Mouse (Mus musculus) spleen, adult 2 months (tissue): ENCODE results near the gene Fem1a. TPM values are rescaled to one million over a fixed set of nuclear protein-coding genes. Genes with fewer than 3 reads are reported as not detected.

Source experiments
- DNase-seq, 2 experiments: peaks; one replicate each; pipeline versions ENCODE4 v3.0.0 to v3.0.0-alpha.2; 2012 to 2021; ENCODE audit warnings: low spot score in 2 of 2, low read depth in 1 of 2
- H3K27ac ChIP-seq: fragments of 200-500 bp; 2 replicates; pipeline ENCODE4 v1.5.1; 2012; ENCODE audit warnings: low read length, inconsistent platforms; ENCODE audit not compliant: insufficient read depth
- H3K27me3 ChIP-seq: fragments of 200-500 bp; 2 replicates; pipeline ENCODE4 v1.6.1; 2012; ENCODE audit warnings: mild to moderate bottlenecking, moderate library complexity, low read length, inconsistent platforms; ENCODE audit not compliant: control insufficient read depth, insufficient read depth
- H3K36me3 ChIP-seq: fragments of 200-500 bp; 2 replicates; pipeline ENCODE4 v1.6.1; 2012; ENCODE audit warnings: mild to moderate bottlenecking, low read length, inconsistent platforms; ENCODE audit not compliant: control insufficient read depth, insufficient read depth
- H3K4me1 ChIP-seq: fragments of 200-500 bp; 2 replicates; pipeline ENCODE4 v1.6.1; 2011; ENCODE audit warnings: inconsistent platforms; ENCODE audit not compliant: control insufficient read depth, insufficient read depth, insufficient read length
- H3K4me3 ChIP-seq: fragments of 200-500 bp; 2 replicates; pipeline ENCODE4 v1.5.1; 2011; ENCODE audit warnings: mild to moderate bottlenecking, inconsistent platforms; ENCODE audit not compliant: insufficient read depth, insufficient read length; ENCODE audit errors: extremely low read depth
- CTCF ChIP-seq: fragments of 200-500 bp; IDR thresholded peaks from 2 replicates; pipeline ENCODE4 v1.5.1; 2011; ENCODE audit warnings: mild to moderate bottlenecking, inconsistent platforms; ENCODE audit not compliant: insufficient read depth, insufficient read length, insufficient replicate concordance; ENCODE audit errors: extremely low read depth
- POLR2A ChIP-seq: fragments of 200-500 bp; IDR thresholded peaks from 2 replicates; pipeline ENCODE4 v1.6.1; 2011; ENCODE audit warnings: low read depth, low read length, inconsistent platforms
- WGBS: fragments of 180-500 bp; shearing (Covaris S2); methylation state at CpG from one replicate; pipeline ENCODE4 v1.1.7; 2018; 5-methylcytosine and 5-hydroxymethylcytosine counted together
- polyA plus RNA-seq: library from polyadenylated mRNA; depleted of rRNA; stranded (reverse); fragments of >200 nt; gene quantifications from 2 replicates; pipeline ENCODE4 v1.2.3, GENCODE M21; 2012; rRNA removed

The Fem1a gene
- polyA plus RNA-seq, 1 experiment = 21.1 TPM

DNA sequence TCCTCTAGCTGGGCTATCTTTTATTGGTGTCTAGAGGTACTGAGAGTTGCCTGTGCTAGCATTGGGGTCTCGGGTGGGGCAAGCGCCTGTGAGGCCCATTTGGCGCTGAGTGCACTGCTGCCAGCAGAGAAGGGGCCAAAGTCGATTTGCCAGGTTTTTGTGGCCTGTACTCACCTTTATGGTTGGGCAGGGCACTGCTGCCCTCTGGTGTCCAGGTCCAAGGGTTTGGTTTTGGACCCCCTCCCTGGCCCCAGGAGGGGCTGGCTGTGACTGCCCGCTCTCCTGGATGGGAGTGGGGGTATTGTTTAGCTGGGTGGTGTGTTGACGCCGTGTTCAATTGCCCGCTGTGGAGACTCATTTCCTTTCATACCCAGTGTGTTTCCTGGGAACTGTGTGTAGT lies 49.2 kb downstream of the Fem1a start:
- Histone ChIP-seq H3K27me3 (no peaks in the 10 kb centered on the region), H3K4me3 (no peak overlapping the region), H3K27ac (no peak overlapping the region), H3K36me3 (no peaks in the 10 kb centered on the region), H3K4me1 (peaks cover 9% of the 10 kb centered on the region; the same call in 1 of the 2 replicates)
- 76% methylated on average over 8 of the region's 8 CpGs for WGBS
- TF ChIP-seq POLR2A = no peak
- TF ChIP-seq CTCF = no peak
- DNase-seq = no peak

DNA sequence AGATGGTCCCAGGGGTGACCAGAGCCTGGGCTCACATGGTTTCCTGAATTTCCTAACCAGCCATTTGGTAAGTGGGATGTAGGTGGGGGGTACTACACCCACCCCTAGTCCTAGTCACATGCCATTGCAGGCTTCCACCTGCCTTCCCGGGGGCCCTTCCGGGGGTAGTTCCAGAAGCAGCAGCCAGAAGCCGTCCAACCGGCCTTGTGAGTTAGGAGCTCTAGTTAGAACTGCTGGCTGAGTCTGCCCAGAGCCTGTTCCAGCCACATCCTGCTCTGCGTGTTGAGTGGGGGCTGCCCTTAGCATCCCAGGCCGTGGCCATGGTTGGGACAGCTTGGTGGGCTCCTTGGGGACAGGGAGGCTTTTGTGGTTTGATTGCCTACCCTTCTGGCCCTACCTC lies 51.5 kb downstream of the Fem1a start:
- H3K4me1 ChIP-seq = peaks cover 9% of the 10 kb centered on the region; the same call in 1 of the 2 replicates
- no peak for TF ChIP-seq CTCF
- no peak overlapping the region for H3K4me3 ChIP-seq
- H3K27me3 ChIP-seq = no peaks in the 10 kb centered on the region
- no peak overlapping the region for H3K27ac ChIP-seq
- no peak for DNase-seq
- 61% methylated on average over 6 of the region's 6 CpGs for WGBS
- H3K36me3 ChIP-seq = no peaks in the 10 kb centered on the region

DNA sequence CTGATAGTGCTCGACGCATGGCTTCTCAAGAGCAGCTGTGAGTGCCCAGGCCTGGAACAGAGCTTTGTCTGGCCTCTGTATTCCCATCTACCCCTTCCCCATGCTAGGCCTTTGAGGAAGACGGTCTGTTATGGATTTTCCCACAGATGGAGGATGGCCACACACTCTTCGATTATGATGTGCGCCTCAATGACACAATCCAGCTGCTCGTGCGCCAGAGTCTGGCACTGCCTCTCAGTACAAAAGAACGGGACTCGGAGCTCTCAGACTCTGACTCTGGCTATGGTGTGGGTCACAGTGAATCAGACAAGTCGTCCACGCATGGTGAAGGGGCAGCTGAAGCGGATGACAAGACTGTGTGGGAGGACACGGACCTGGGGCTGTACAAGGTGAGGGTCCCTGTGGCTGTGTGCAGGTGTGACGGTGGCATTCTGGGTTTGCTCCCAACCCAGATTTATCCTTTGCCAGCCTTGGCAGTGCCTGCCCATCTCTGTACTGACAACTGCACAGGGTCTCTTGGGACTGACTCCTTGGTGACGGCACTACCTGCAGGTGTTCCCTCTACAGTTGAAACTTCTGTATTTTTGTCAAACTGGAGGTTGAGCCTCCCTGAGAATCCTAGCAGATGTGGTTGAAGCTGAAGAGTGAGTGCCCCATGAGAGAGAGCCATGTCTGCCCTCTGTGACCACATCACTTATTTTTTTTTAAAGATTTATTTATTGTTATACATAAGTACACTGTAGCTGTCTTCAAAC lies 52.8 kb downstream of the Fem1a start:
- no peaks in the 10 kb centered on the region for H3K36me3 ChIP-seq
- WGBS = 54% methylated on average over 15 of the region's 15 CpGs

More for the DNA sequence above, 52.8 kb downstream of the Fem1a start:
- H3K27ac ChIP-seq = no peak overlapping the region
- no peak for TF ChIP-seq POLR2A
- no peak for TF ChIP-seq CTCF
- H3K4me3 ChIP-seq = no peak overlapping the region
- no peak for DNase-seq
- H3K4me1 ChIP-seq = peaks cover 7% of the 10 kb centered on the region; the same call in 1 of the 2 replicates
- no peaks in the 10 kb centered on the region for H3K27me3 ChIP-seq

Other genes starting within 250 kb of the Fem1a start
- 72.3 and 80.8 TPM in 2 replicates for gene Sh3gl1, start 220.2 kb upstream of the Fem1a start, polyA plus RNA-seq
- gene Chaf1a, start 216.4 kb upstream of the Fem1a start, polyA plus RNA-seq = 2.8 and 4.3 TPM in 2 replicates
- 45.3 and 56.4 TPM in 2 replicates for gene Ubxn6, start 181.8 kb upstream of the Fem1a start, polyA plus RNA-seq
- gene Hdgfl2, start 177.2 kb upstream of the Fem1a start, polyA plus RNA-seq = 42.3 and 52.3 TPM in 2 replicates
- 2.3 and 3.0 TPM in 2 replicates for gene Plin4, start 147.0 kb upstream of the Fem1a start, polyA plus RNA-seq
- gene Plin5, start 139.2 kb upstream of the Fem1a start, polyA plus RNA-seq = 0.30 and 0.36 TPM in 2 replicates
- 56.0 and 79.2 TPM in 2 replicates for gene Lrg1, start 134.8 kb upstream of the Fem1a start, polyA plus RNA-seq
- 9.1 and 11.8 TPM in 2 replicates for gene Sema6b, start 116.5 kb upstream of the Fem1a start, polyA plus RNA-seq
- 6.6 and 7.3 TPM in 2 replicates for gene Tnfaip8l1, start 94.3 kb upstream of the Fem1a start, polyA plus RNA-seq
- 27.5 and 36.4 TPM in 2 replicates for gene Mydgf, start 72.9 kb upstream of the Fem1a start, polyA plus RNA-seq
- gene Dpp9, start 37.9 kb upstream of the Fem1a start, polyA plus RNA-seq = 34.4 and 46.4 TPM in 2 replicates
- gene Ticam1, start 20.0 kb downstream of the Fem1a start, polyA plus RNA-seq = 20.5 and 21.6 TPM in 2 replicates
- gene Plin3, start 36.1 kb downstream of the Fem1a start, polyA plus RNA-seq = 13.4 and 17.3 TPM in 2 replicates
- gene Arrdc5, start 43.5 kb downstream of the Fem1a start, polyA plus RNA-seq = 0.12 TPM in 1 of 2 replicates, not detected in the other
- 16.5 and 23.9 TPM in 2 replicates for gene Uhrf1, start 46.5 kb downstream of the Fem1a start, polyA plus RNA-seq
- 37.1 and 46.7 TPM in 2 replicates for gene Kdm4b, start 69.3 kb downstream of the Fem1a start, polyA plus RNA-seq
- gene Ptprs, start 219.7 kb downstream of the Fem1a start, polyA plus RNA-seq = 57.5 and 69.4 TPM in 2 replicates